ENCODE assay signal across 22 mouse cellular contexts in the genomic region with DNA sequence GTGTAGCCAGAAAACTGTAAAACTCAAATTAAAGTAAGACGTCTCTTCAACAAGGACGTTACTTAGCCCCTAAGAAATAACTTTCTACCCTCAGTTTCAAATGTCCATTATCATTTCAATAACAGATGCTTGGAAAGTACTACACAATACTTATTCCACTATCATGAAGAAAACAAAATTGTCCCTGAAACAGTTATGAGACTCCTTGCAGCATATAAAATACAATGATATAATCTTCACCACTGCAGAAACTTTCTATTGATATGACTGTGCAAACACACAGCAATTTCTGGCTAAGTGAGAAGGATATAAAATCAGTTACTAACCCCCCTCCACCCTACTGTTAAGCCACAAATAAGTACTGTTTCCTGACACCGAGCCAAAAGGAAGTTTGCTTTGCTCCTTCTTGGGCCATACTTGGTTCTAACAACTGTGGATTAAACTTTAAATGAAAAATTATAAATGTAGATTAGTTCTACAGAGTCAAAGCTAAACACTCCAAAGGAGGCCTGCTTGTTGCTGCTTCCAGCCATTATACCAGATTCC. TPM values are rescaled to one million over a fixed set of nuclear protein-coding genes. Genes with fewer than 3 reads are reported as not detected.
A peak's percentile ranks its signal among the peaks of the same experiment; 100 is the strongest.
DNase-seq lines count a peak whose midpoint lies in the region; ATAC-seq and TF ChIP-seq lines count a peak whose summit lies in the region.
"Had no signal": no experiment of that assay in that cellular context is flagged by ENCODE, and none has a peak within 500 bp of the region (broad histone marks: within the 10 kb centered on the region; RNA-seq: fewer than 3 reads in every experiment).

No protein-coding gene starts in this region.

- H3K9ac ChIP-seq in lung, postnatal 0 days (replicated peaks; ENCODE audit: low read depth): no peak overlapping the region
- H3K9ac ChIP-seq in stomach, postnatal 0 days (ENCODE audit: low read length): no peak overlapping the region
- H3K9ac ChIP-seq: forebrain, embryonic 12.5 days; midbrain, embryonic 13.5 days had no signal

- 69% methylated on average over 3 of the region's 3 CpGs for WGBS in lung, postnatal 0 days
- 57% methylated on average over 3 of the region's 3 CpGs for WGBS in stomach, postnatal 0 days

- H3K27ac ChIP-seq in lung, postnatal 0 days (ENCODE audit: low read length): peak overlapping the region; percentile 20; the same call in 1 of the 2 replicates
- H3K27ac ChIP-seq in stomach, postnatal 0 days (replicated peaks): peak overlapping the region; percentile 83
- H3K27ac ChIP-seq: forebrain, embryonic 12.5 days; limb, embryonic 10.5 days; macrophage; midbrain, embryonic 13.5 days had no signal

- TF ChIP-seq EP300 in lung, postnatal 0 days (IDR thresholded peaks at IDR 0.05): no peak
- no peak for TF ChIP-seq EP300 in stomach, postnatal 0 days (optimal IDR thresholded peaks at IDR 0.05)

- peaks cover 6% of the 10 kb centered on the region; the same call in 1 of the 2 replicates for H3K36me3 ChIP-seq in lung, postnatal 0 days (ENCODE audit: insufficient read depth, low read length)
- H3K36me3 ChIP-seq in stomach, postnatal 0 days (ENCODE audit: control insufficient read depth, insufficient read depth, low read length): peaks cover 10% of the 10 kb centered on the region

- no peaks in the 10 kb centered on the region for H3K9me3 ChIP-seq in lung, postnatal 0 days (ENCODE audit: low read length)
- no peaks in the 10 kb centered on the region for H3K9me3 ChIP-seq in stomach, postnatal 0 days (ENCODE audit: control insufficient read depth, low read length)
- H3K9me3 ChIP-seq: forebrain, embryonic 12.5 days; limb, embryonic 10.5 days; midbrain, embryonic 13.5 days had no signal

- DNase-seq in heart, adult 8-10 months (ENCODE audit: low spot score): peak; percentile 52
- DNase-seq in heart, postnatal 4 days: no peak
- peak; percentile 60 for DNase-seq in lung, postnatal 0 days (ENCODE audit: low spot score)
- no peak for DNase-seq in lung, postnatal 4 days
- peak; percentile 14 for DNase-seq in lung, postnatal 14 days
- DNase-seq in stomach, postnatal 0 days (ENCODE audit: low spot score): peak; percentile 36
- no peak for DNase-seq in embryo, embryonic 9.5 days (ENCODE audit: extremely low spot score)
- no peak for DNase-seq in spleen, adult 12 weeks (ENCODE audit: low spot score)
- DNase-seq: adrenal gland, postnatal 25 days; cerebellum, adult 8-10 months; gastrocnemius, postnatal 25 days; heart, postnatal 36 days; right cerebral cortex, postnatal 25 days; thymus, adult 18-20 months had no signal

- no peak for TF ChIP-seq CTCF in lung, postnatal 0 days (IDR thresholded peaks at IDR 0.05)
- no peak for TF ChIP-seq CTCF in stomach, postnatal 0 days (IDR thresholded peaks at IDR 0.05; ENCODE audit: low read depth)

- peak; percentile 57; the same call in 1 of the 2 replicates for ATAC-seq in lung, postnatal 0 days
- peak; percentile 52; the same call in 1 of the 2 replicates for ATAC-seq in stomach, postnatal 0 days (ENCODE audit: low FRiP score, low TSS enrichment)
- ATAC-seq: activated CD4-positive, CD25-positive, alpha-beta regulatory T cell, adult 4 months; midbrain, embryonic 13.5 days had no signal

- no peak overlapping the region for H3K4me3 ChIP-seq in lung, postnatal 0 days (ENCODE audit: low read depth, low read length)
- no peak overlapping the region for H3K4me3 ChIP-seq in stomach, postnatal 0 days (ENCODE audit: low read depth, low read length)
- H3K4me3 ChIP-seq: forebrain, embryonic 12.5 days; limb, embryonic 10.5 days; midbrain, embryonic 13.5 days had no signal

- no peak overlapping the region for H3K4me2 ChIP-seq in lung, postnatal 0 days (replicated peaks; ENCODE audit: low read depth, low read length)
- H3K4me2 ChIP-seq in stomach, postnatal 0 days (replicated peaks; ENCODE audit: low read depth): no peak overlapping the region
- H3K4me2 ChIP-seq: forebrain, embryonic 12.5 days; heart, embryonic 11.5 days; liver, embryonic 11.5 days; midbrain, embryonic 13.5 days had no signal

- H3K4me1 ChIP-seq in lung, postnatal 0 days (ENCODE audit: insufficient read depth, low read depth, low read length): peaks cover 8% of the 10 kb centered on the region; the same call in 1 of the 2 replicates
- no peaks in the 10 kb centered on the region for H3K4me1 ChIP-seq in stomach, postnatal 0 days (replicated peaks; ENCODE audit: control insufficient read depth, insufficient read depth)
- H3K4me1 ChIP-seq: forebrain, embryonic 12.5 days; limb, embryonic 10.5 days had no signal

- no peaks in the 10 kb centered on the region for H3K27me3 ChIP-seq in lung, postnatal 0 days (replicated peaks; ENCODE audit: insufficient read depth, low read length)
- H3K27me3 ChIP-seq in stomach, postnatal 0 days (ENCODE audit: control insufficient read depth, insufficient read depth, low read length): no peaks in the 10 kb centered on the region
- H3K27me3 ChIP-seq: forebrain, embryonic 12.5 days; midbrain, embryonic 13.5 days; Patski had no signal

RNA-seq across cellular contexts. Expression of a gene that starts 11.3 kb away (rescaled TPM):
- 10 to 100 TPM; 42.8 to 53.0 (median 45.1) TPM for total RNA-seq in heart, adult 8-10 months (2022)
- total RNA-seq in heart, postnatal 4 days (2021): 10 to 100 TPM; 40.4 to 49.6 TPM
- polyA plus RNA-seq in lung, postnatal 0 days (2015; fragmentation: Nextera tagmentation; extraction: Ambion mirVana): 50.6 and 53.2 TPM in 2 replicates
- polyA plus RNA-seq in stomach, postnatal 0 days (2015; fragmentation: Nextera tagmentation; extraction: Ambion mirVana): 65.0 and 66.3 TPM in 2 replicates

RNA-seq across cellular contexts. Expression of a gene that starts 51.7 kb away (rescaled TPM):
- total RNA-seq in heart, adult 8-10 months (2022): 10 to 100 TPM; 17.7 to 27.8 (median 21.7) TPM
- total RNA-seq in heart, postnatal 4 days (2021): 10 to 100 TPM; 18.9 to 19.8 TPM
- polyA plus RNA-seq in lung, postnatal 0 days (2015; fragmentation: Nextera tagmentation; extraction: Ambion mirVana): 4.8 and 5.2 TPM in 2 replicates
- 4.1 TPM in 2 replicates for polyA plus RNA-seq in stomach, postnatal 0 days (2015; fragmentation: Nextera tagmentation; extraction: Ambion mirVana)

RNA-seq across cellular contexts. Expression of a gene that starts 52.9 kb away (rescaled TPM):
- total RNA-seq in heart, adult 8-10 months (2022): 10 to 100 TPM; 18.9 to 24.8 (median 23.2) TPM
- total RNA-seq in heart, postnatal 4 days (2021): 10 to 100 TPM; 23.8 to 24.3 TPM
- 20.6 and 23.7 TPM in 2 replicates for polyA plus RNA-seq in lung, postnatal 0 days (2015; fragmentation: Nextera tagmentation; extraction: Ambion mirVana)
- polyA plus RNA-seq in stomach, postnatal 0 days (2015; fragmentation: Nextera tagmentation; extraction: Ambion mirVana): 22.9 and 25.8 TPM in 2 replicates

Comparison
In these comparisons a context has a peak if more than half of its experiments do, and no peak if none do; other contexts are left out.
1. DNase-seq: peak in heart, adult 8-10 months (single experiment), lung, postnatal 0 days (single experiment), lung, postnatal 14 days (single experiment) and stomach, postnatal 0 days (single experiment); none in heart, postnatal 4 days (single experiment), lung, postnatal 4 days (0 of 2), embryo, embryonic 9.5 days (single experiment) and spleen, adult 12 weeks (single experiment).